Mouse (Mus musculus): ENCODE measurements around the gene Ppargc1a.

Gene Ppargc1a

DNA sequence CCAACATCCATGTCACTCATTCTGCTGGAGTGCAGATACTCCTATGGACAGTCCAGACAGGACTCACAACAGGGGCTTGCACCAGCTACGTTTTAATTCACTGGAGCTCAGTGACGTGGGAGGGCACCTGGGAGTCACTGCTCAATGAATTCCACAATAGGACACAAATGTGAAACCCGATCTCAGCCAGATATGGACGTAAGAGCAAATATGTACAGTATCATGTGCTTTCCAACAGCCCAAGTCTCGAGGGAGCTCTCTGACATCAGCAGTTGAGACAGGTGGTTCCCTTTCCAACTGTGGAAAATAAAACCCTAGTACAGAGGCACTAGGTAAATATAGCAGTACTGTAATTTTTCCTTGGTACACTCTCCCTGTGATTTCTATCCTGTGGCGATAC, at the start of gene Ppargc1a:
TSS of gene Ppargc1a (minus strand) at position 68 of the 400 bp plus-strand sequence.
- no peak for DNase-seq (ENCODE audit: low read depth in 2 of 2, low spot score in 2 of 2)

DNA sequence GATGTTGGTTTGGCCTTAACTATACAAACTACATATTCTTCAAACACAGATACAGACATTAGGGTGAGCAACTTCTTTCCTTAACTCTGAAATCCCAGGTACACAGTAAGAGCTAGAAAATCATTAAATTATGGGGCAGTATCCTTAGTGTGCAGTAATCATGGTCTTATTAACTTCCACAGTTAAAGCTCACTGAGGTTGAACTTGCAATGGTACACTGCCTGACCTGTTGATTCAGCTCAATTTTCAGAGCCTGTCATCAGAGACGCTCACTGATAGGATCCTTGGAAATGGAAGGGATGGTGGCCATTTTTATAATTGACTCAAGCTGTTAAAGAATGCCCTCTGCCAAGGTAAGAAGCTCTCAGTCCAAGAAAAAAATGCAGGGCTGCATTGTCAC, 49.4 kb upstream of the Ppargc1a start:
- DNase-seq (ENCODE audit: low read depth in 2 of 2, low spot score in 2 of 2) = no peak

DNA sequence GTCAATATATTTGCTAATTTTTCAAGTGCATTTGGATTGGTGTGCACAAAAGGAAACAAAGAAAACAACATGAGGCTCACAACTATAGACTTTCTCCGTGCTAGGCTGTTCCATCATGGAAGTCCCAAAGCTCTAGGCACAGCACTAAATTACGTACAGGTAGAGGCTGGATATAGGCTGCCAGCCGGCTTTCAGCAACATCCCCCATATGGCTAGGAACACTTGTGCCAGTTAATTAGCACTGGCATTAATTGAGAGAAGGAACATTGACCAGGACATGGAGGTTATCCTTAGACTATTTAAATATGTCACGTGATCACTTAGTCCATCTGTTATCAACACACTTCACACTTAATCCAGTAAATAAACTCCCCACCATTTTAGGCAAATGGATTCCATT, 44.5 kb upstream of the Ppargc1a start:
- no peak for DNase-seq (ENCODE audit: low read depth in 2 of 2, low spot score in 2 of 2)

DNA sequence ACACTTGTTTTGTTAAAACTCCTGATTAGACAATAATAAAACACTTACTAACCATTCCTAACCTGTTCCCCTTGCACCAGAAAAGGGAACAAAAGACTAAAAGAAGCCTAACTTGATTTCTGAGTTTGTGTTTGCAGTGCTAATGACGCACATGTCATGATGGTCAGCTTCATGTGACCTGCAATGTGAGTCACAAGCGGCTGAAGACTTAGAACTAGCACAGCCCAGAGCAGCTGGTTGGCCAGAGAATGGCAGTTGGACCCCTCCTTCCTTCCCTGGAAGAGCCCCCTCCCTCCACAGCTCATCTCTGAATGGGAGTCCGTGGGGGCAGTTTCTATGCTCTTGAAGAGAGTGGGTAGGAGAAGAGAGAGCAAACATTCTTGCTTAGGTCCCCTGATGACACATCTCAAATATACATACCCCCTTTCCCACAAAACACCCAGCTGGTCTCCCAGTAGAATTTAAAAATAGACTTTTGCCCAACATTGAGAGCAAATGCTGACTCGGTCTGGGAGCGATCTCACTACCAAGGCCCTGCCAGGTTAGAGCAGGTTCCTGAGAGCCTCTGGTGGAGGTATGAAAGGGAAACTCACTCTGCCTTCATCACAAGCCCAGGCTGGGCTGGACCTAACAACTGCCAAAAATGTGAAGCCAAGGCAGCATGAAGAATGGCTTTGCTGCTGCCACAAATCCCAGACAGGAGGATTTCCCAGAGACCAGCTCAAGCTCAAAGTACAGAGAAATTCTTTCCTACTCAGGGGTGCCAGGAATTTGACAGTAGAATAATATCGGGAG, 40.4 kb upstream of the Ppargc1a start:
- DNase-seq (ENCODE audit: low read depth in 2 of 2, low spot score in 2 of 2) = no peak

DNA sequence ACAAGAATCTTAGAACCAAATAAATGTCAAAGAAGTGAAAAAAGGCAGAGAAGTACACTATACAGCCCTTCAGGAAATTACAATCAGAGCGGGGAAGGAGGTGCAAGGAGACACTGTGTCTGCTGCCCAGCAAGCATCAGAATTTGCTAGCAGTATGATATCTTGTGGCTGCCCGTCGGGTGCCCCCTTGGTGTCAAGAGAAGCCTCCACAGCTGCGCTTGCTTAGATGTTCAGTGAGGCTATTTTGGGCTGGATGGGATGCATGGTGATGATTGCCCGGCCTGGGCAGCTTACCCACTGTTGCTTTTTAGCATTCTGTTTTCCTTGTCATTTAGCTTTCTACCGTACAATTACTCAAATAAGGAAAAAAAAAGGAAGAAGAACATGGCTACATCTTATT, 32.0 kb upstream of the Ppargc1a start:
- no peak for DNase-seq (ENCODE audit: low read depth in 2 of 2, low spot score in 2 of 2)

DNA sequence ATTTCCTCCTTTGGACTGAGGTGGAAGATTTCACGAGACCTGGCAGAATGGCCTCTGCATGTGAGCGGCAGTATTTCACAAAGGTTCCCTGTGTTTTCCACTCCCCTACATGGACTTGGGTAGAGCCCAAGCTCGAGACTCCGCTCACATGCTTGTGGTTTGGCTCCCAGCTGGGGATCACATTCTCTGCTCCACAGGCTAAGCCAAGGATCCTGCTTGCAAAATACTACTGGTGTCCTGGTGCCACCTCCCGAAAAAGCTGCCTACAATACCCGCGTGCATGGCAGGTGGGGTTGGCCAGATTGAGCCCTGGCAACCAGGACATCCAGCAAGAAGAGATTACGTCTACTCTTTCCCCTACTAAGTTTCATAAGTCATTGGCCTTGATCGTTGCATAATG, 28.1 kb upstream of the Ppargc1a start:
- DNase-seq (ENCODE audit: low read depth in 2 of 2, low spot score in 2 of 2) = no peak

DNA sequence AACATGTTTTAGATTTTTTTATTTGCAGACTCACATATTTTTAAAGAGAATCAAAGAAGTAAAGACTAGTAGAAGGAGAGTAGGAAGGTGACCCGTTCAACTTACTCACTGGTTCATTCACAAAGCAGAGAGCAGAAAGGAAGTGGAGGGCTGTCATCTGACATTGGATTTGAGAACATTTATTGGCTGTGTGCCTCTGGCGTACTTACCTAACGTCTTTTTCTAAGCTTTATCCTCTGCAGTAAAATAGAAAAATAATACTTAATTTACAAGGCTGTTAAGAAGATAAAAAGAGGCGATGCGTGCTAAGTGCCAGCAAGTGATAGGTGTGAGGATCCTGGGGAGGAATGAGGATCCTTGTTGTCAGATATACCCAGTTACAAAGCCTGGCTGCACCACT, 24.7 kb upstream of the Ppargc1a start:
- DNase-seq (ENCODE audit: low read depth in 2 of 2, low spot score in 2 of 2) = no peak

DNA sequence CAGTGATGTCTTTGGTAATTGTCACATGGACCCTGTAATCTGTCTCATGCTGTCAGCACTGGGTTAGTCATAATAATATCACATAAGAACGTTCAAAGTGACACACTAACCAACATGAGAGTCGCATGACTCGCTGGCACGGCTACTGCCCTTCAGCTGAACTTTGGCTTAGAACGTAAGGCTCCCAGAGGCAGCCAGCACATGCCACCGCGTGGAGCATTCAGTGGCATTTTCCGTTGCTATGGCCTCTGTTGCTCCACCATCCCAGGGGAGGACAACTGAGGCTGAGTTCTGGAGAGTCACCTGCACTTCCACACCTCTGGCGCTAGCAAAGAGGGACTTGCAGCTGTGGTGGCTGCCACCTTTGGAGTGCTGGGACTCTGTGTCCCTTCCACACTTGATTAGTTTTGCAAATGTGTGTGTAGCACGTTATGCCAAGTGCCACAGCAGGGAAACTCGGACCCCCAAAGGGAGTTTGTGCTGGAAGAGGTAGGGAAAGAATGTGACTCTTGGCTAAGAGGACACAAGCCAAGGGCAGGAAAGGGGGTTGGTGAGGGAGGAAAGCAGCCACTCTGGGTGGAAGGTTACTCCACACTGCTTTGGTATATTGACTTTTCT, 24.1 kb upstream of the Ppargc1a start:
- no peak for DNase-seq (ENCODE audit: low read depth in 2 of 2, low spot score in 2 of 2)

DNA sequence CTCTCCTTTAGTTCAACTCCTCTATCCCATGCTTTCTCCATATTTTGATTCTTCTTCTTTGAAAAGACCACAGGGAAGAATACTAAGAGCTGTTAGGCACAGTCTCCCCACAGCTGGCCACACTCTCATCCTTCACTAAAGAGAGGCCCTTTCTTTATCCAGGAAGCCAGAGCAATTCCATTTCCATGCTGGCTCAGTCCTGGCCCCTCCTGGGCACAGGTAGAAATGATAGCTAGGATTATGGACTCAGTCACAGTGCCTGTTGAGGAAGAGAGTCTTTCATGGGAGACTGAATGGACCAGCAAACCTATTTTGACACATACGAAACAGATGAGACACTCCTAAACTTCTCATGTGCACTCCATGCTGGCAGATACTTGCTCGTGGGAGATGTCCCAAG, 18.7 kb upstream of the Ppargc1a start:
- DNase-seq (ENCODE audit: low read depth in 2 of 2, low spot score in 2 of 2) = no peak

DNA sequence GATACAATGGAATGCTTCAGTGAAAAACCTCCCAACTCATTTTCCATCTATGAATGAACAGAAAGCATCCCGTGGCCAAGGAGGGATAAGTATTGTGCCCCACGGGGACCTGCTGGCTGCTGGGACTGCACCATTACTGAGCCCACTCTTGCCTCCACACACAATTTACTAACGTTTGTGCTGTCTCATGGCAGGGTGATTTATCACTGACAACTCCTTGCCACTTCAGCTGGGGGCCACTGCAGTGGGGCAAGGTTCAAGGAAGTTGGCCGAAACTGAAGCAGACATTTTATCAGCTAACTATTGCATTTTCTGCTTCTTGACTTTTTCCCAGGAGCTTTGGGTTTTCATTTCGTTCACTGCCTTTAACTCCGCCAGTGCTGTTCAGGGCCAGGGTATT, 17.5 kb upstream of the Ppargc1a start:
- DNase-seq (ENCODE audit: low read depth in 2 of 2, low spot score in 2 of 2) = no peak

DNA sequence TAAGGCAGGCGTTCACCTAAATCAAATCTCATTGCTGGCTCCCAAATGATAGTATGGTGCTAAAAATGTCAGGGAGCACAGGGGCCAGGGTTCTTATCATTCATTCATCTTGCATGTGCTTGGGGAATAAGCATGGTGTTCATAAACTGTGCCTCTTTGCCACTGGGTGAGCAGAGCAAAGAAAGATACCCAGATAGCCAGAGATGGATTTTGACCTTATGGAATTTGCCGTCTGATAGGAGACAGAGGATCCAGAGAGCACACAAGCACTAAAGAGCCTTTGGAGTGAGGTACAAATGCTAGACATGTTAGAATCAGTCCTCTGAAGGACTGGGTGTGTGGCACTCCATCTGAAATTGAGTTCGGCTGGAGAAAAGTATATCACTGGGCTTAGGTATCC, 16.7 kb upstream of the Ppargc1a start:
- DNase-seq (ENCODE audit: low read depth in 2 of 2, low spot score in 2 of 2) = no peak

DNA sequence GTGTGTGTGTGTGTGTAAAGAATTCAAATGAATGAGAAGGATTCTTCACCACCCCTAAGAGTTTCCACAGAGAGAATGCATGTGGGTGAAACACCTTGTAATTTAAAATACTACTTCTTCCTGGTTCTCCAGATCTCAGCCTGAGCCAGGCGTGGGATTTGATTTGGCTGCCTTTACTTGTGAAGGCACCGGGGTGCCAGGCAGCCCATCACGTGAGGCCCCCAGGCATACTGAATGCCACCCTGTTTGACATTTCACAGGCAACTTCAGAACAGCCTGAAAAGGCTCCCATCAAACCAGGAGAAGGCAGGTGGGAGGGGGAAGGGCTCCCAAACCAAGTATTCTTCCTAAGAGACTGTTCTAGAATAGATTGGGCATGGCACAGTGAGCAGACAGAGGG, 16.1 kb upstream of the Ppargc1a start:
- no peak for DNase-seq (ENCODE audit: low read depth in 2 of 2, low spot score in 2 of 2)

DNA sequence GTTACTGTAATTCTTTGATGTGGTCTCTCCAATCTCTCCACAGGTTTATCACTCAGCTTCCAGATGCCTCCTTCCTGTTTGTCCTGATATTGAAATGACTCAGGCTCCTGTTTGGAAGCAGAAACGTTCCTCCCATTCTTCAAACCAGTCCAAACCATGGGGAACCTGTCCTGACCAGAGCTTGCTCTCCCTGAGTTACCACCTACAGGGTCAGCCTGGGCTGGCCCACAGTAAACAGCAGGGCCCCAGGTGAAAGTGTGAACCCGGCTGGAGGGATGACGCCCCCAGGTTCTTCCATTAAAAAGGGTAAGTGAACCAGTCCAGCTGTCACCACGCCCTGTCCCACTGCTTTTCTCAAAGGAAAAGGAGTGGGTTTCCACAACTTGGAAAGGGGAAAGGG, 15.5 kb upstream of the Ppargc1a start:
- no peak for DNase-seq (ENCODE audit: low read depth in 2 of 2, low spot score in 2 of 2)

DNA sequence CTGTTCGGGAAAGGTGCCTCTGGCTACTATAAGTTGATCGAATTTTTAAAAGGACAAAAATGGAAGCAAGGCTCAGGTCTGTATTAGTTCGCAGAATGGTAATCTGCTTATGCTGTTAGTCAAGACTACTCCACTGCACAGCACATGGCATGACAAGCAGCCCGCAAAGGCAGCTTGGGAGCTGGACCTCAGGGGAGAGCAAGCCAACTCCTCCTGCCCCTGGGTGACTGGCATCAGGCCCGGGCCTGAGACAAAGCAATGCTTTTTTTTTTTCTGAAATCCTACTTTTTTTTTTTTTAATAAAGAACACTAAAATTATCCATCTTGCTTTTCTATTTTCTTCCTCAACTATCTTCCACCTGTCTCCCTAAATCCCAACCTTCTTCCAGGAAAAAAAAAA, 15.1 kb upstream of the Ppargc1a start:
- no peak for DNase-seq (ENCODE audit: low read depth in 2 of 2, low spot score in 2 of 2)

DNA sequence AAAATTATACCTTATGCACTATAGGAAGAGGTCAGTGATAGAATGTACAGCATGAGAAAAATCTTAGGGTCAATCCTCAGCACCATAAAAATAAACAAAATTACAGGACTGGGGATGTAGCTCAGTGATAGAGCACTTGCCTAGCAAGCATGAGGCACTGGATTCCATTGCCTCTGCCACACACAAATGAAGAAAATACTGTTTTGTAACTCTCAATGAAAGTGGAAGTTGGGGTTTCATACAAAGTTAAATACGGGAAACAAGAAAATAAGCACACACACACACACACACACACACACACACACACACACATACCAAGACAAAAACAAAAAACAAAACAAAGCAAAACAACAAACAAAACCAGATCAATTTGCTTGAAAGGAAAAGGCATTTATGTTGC, 10.1 kb upstream of the Ppargc1a start:
- DNase-seq (ENCODE audit: low read depth in 2 of 2, low spot score in 2 of 2) = no peak

DNA sequence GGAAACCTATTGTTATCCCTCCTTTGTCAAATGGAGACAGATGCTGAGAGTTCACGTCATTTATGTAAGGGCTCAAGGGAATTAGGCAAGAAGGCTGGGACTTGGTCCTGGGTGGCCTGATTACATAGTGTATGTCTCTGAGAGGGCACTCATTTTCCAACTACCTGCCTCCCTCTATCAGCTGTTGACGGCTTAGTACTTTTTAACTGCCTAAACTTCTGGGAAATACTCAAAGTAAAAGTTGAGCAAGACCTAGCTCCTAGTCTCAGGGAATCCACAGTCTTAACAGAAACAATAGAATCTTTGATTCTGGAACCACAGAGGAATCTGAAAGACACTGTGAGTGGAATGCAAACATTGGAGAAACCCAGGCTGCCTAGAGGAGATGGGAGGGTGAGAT, 6.2 kb upstream of the Ppargc1a start:
- DNase-seq (ENCODE audit: low read depth in 2 of 2, low spot score in 2 of 2) = no peak

DNA sequence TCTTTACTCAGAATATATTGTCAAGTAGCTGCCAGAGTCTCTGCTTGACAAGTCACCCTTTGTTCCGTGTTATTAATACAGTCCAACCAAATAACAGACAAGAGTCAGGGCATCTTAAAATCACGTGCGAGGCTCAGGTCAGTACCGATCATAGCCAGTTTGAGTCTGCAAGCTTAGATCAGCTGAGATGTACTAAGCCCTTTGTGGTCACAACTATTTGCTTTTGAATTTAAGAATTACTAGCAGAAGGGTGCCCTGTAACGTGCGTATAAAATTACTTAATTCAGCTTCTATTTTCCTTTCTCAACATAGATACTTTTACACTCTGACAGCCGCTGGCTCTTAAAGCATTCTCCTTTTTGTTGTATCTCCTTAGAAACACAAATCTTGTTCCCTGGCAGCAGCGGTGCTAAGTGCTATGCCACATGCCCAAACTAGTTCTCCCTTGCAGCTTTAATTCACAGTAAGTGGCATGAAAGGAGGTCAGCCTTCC, 718 bp upstream of the Ppargc1a start:
- DNase-seq (ENCODE audit: low read depth in 2 of 2, low spot score in 2 of 2) = no peak

DNA sequence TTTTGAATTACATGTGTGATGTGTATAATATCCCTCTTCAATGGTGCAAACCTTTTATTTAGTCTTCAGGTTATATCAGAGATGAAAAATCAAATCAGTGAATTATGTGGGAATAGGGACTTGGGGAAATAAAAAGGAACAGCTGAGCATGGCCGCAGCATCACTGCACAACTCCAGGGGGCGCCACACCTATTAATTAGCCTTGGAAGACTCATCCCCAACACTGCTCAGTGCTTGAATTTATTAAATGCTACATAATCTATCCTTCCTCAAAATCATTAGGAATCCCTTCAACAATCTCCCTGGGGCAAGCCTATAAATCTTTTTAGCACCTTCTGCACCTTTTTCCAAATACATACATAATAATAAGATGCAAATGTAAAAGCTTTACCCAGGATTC, 1.9 kb downstream of the Ppargc1a start:
- no peak for DNase-seq (ENCODE audit: low read depth in 2 of 2, low spot score in 2 of 2)

DNA sequence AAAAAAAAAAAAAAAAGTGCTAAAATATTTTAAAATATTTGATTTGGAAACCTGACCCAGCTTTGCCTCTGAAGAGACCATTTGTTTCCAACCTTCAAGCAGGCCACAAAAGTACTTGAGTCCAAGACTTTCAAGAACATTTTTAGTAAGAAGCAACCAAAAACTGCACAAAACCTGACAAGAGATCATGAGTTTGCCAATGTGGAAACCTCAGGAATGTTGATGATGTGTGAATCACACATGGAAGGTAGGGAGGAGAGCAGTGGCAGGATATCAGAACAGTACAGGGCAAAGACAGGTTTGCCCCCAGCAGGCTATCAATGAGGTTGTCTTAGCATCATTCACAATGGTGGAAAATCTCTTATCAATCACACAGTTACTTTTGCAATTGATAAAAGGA, 2.5 kb downstream of the Ppargc1a start:
- no peak for DNase-seq (ENCODE audit: low read depth in 2 of 2, low spot score in 2 of 2)

DNA sequence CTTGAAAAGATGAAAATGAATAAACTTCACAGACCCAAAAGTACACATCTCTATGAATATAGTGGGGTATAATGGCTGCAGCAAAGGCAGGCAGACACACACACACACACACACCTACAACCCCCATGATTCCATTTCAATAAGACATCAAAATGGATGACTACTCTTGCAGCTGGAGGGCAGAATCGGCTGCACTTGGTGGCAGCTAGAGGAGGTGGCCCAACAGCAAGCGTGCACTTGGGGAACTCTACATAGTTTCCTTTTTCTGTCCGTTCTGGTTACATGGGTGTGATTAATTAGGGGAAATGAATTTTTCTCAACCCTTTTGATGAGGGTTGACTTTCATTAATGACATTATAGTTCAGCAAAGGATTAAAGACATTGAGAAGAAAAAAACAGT, 4.0 kb downstream of the Ppargc1a start:
- no peak for DNase-seq (ENCODE audit: low read depth in 2 of 2, low spot score in 2 of 2)

DNA sequence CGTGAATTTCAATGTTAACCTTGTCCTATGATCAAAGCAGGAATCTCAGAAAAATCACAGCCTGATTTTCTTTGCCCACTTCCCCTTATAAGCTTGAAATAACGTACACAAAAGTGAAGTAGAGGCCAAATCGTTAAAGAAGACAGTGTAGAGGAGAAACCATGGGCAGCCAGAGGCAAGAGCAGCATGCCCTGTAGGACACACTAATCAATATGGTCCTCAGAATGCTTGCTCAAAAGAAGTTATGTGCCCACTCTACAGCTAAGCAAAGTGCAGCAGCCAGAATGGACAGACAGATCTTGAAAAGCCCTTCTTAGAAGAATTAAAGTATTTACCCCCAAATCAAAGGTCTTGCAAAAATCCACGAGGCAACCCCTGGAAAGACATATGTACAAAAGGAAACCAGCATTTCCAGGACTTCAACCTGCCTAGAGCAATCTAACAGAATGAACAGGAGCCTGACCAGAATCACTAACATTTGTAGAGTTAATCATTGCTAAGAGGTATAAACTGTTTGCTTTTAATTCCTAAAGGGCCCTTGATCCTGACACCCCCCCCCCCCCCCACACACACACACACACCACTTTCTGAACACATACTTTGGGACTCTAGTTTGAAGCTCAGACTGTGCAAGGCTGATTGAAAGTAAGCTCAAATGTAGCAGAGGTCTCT, 9.8 kb downstream of the Ppargc1a start:
- no peak for DNase-seq (ENCODE audit: low read depth in 2 of 2, low spot score in 2 of 2)

DNA sequence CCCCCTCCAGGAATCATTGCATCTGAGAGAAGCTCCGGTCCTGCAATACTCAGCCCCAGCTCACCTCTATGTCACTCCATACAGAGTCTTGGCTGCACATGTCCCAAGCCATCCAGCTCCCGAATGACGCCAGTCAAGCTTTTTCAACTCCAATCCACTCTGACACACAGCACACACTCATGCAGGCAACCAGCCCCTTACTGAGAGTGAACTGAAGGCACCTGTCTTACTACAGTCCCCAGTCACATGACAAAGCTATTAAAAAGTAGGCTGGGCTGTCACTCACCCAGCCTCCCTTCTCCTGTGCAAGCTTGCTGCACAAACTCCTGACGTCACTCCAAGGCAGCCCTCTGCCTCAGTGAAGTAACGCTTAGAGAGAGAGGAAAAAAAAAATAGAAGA, 13.9 kb downstream of the Ppargc1a start:
- DNase-seq (ENCODE audit: low read depth in 2 of 2, low spot score in 2 of 2) = no peak

Measured in CD8-positive naive resting alpha-beta T cell, adult 2 months (primary cell).